Mouse (Mus musculus) ES-E14 (cell line): ENCODE measurements around the gene Mpzl3. TPM values are rescaled to one million over a fixed set of nuclear protein-coding genes. Genes with fewer than 3 reads are reported as not detected.

ENCODE experiments used
- DNase-seq: peaks from one replicate; pipeline ENCODE4 v3.0.0-alpha.2; 2013; ENCODE audit warnings: low read depth, low spot score
- H3K27ac ChIP-seq: 2 replicates; pipeline ENCODE4 v1.5.1; 2012; ENCODE audit warnings: low read depth, mild to moderate bottlenecking, low read length, moderate library complexity, mixed read lengths; ENCODE audit not compliant: poor library complexity, insufficient read depth, severe bottlenecking
- H3K36me3 ChIP-seq: 2 replicates; pipeline ENCODE4 v1.6.1; 2012; ENCODE audit warnings: mild to moderate bottlenecking, low read length, moderate library complexity, mixed read lengths; ENCODE audit not compliant: control insufficient read depth, poor library complexity, insufficient read depth, severe bottlenecking
- H3K4me1 ChIP-seq, 2 experiments: fragments of 150-350 bp in 1 of 2; sonication (generic) in 1 of 2; 2 replicates each; pipeline ENCODE4 v1.6.1; 2012; ENCODE audit warnings: low read length in 2 of 2, mild to moderate bottlenecking in 1 of 2, mixed read lengths in 1 of 2; ENCODE audit not compliant: control insufficient read depth in 2 of 2, insufficient read depth in 2 of 2, poor library complexity in 1 of 2
- H3K4me3 ChIP-seq, 2 experiments: fragments of 150-350 bp in 1 of 2; sonication (generic) in 1 of 2; 2 replicates each; pipeline ENCODE4 v1.5.1; 2012; ENCODE audit warnings: low read length in 2 of 2, low read depth in 1 of 2, mild to moderate bottlenecking in 1 of 2, mixed read lengths in 1 of 2; ENCODE audit not compliant: insufficient read depth in 1 of 2, poor library complexity in 1 of 2, severe bottlenecking in 1 of 2
- H3K9ac ChIP-seq: 2 replicates; pipeline ENCODE4 v1.6.1; 2012; ENCODE audit warnings: low read depth, mild to moderate bottlenecking, low read length, mixed read lengths; ENCODE audit not compliant: poor library complexity, insufficient read depth, severe bottlenecking
- H3K9me3 ChIP-seq: fragments of 150-350 bp; sonication (generic); 2 replicates; pipeline ENCODE4 v1.6.1; 2012; ENCODE audit warnings: low read depth, mild to moderate bottlenecking, low read length; ENCODE audit not compliant: control insufficient read depth, insufficient read depth
- CHD2 ChIP-seq: IDR thresholded peaks from 2 replicates; pipeline ENCODE4 v1.6.1; 2014; ENCODE audit warnings: mild to moderate bottlenecking, low read depth, low read length, inconsistent platforms
- HCFC1 ChIP-seq: IDR thresholded peaks from 2 replicates; pipeline ENCODE4 v1.6.1; 2012; ENCODE audit warnings: low read length, inconsistent platforms, borderline replicate concordance; ENCODE audit not compliant: insufficient read depth
- MAFK ChIP-seq: IDR thresholded peaks from 2 replicates; pipeline ENCODE4 v1.6.1; 2014; ENCODE audit warnings: mild to moderate bottlenecking, low read depth, low read length, inconsistent platforms; ENCODE audit not compliant: insufficient read depth
- ZC3H11A ChIP-seq: IDR thresholded peaks from 2 replicates; pipeline ENCODE4 v1.6.1; 2012; ENCODE audit warnings: low read depth, mild to moderate bottlenecking, inconsistent platforms, low read length, borderline replicate concordance
- ZNF384 ChIP-seq: IDR thresholded peaks from 2 replicates; pipeline ENCODE4 v1.6.1; 2012; ENCODE audit warnings: low read depth, low read length, inconsistent platforms
- in situ Hi-C, 2 experiments: fragments of 600-800 bp; cut with MboI; formaldehyde crosslinking; loops; one replicate each; pipeline ENCODE4 v1.15.1; 2025; ENCODE audit warnings: low sequenced_read_pairs in 2 of 2, inconsistent platforms in 1 of 2; ENCODE audit not compliant: unreplicated experiment in 2 of 2
- total RNA-seq: library from RNA; depleted of rRNA; stranded (reverse); fragments of 300-350 nt; gene quantifications from 2 replicates; pipeline ENCODE4 v1.2.3, GENCODE M21; 2012

Mpzl3 gene
- total RNA-seq, 1 experiment: 5.0 TPM

- peak; percentile 30 for DNase-seq
- Histone ChIP-seq H3K9me3 (no peaks in the 10 kb centered on the region), H3K9ac (no peak overlapping the region), H3K36me3 (peaks cover 8% of the 10 kb centered on the region; the same call in 1 of the 2 replicates), H3K4me1 (peaks cover 0 to 3% of the 10 kb centered on the region in 2 experiments; a peak in 1 of 4 replicates), H3K27ac (no peak overlapping the region), H3K4me3 (no peak overlapping the region)
- TF ChIP-seq MAFK (no peak), HCFC1 (no peak), ZNF384 (no peak), ZC3H11A (no peak), CHD2 (no peak)
- in situ Hi-C loops: no loop called here
Measured at GRCm38 (mm10) chr9:45048511-45048910, 6.5 kb upstream of the Mpzl3 start.

- peaks cover 3% of the 10 kb centered on the region; the same call in 1 of the 2 replicates for H3K36me3 ChIP-seq
- H3K9me3 ChIP-seq: no peaks in the 10 kb centered on the region
- H3K9ac ChIP-seq: no peak overlapping the region
- H3K4me1 ChIP-seq: peaks cover 2% of the 10 kb centered on the region in 2 experiments; a peak in 1 of 4 replicates
- no peak overlapping the region for H3K27ac ChIP-seq
- no peak overlapping the region for H3K4me3 ChIP-seq
- TF ChIP-seq ZC3H11A: no peak
- no peak for TF ChIP-seq ZNF384
- no peak for TF ChIP-seq HCFC1
- no peak for TF ChIP-seq MAFK
- TF ChIP-seq CHD2: no peak
- in situ Hi-C loops: no loop called here
- no peak for DNase-seq
Measured at GRCm38 (mm10) chr9:45049731-45050130, 5.3 kb upstream of the Mpzl3 start.

- in situ Hi-C loops: no loop called here
- no peak overlapping the region for H3K4me3 ChIP-seq
- H3K36me3 ChIP-seq: peaks cover 2% of the 10 kb centered on the region; the same call in 1 of the 2 replicates
- no peak for DNase-seq
- no peak overlapping the region for H3K9ac ChIP-seq
- H3K27ac ChIP-seq: no peak overlapping the region
- TF ChIP-seq MAFK: no peak
- no peak for TF ChIP-seq HCFC1
- TF ChIP-seq ZC3H11A: no peak
- no peak for TF ChIP-seq CHD2
- no peak for TF ChIP-seq ZNF384
- peaks cover 2% of the 10 kb centered on the region in 2 experiments; a peak in 1 of 4 replicates for H3K4me1 ChIP-seq
- no peaks in the 10 kb centered on the region for H3K9me3 ChIP-seq
Measured at GRCm38 (mm10) chr9:45050301-45050700, 4.7 kb upstream of the Mpzl3 start.

- no peak overlapping the region for H3K4me3 ChIP-seq
- H3K36me3 ChIP-seq: no peaks in the 10 kb centered on the region
- in situ Hi-C loops: no loop called here
- H3K4me1 ChIP-seq: 0 out of 4 replicates have a peak, but pooled peaks cover 0 to 2% of the 10 kb centered on the region in 2 experiments
- no peak overlapping the region for H3K27ac ChIP-seq
- H3K9ac ChIP-seq: no peak overlapping the region
- DNase-seq: no peak
- no peaks in the 10 kb centered on the region for H3K9me3 ChIP-seq
- no peak for TF ChIP-seq CHD2
- no peak for TF ChIP-seq HCFC1
- TF ChIP-seq ZC3H11A: no peak
- TF ChIP-seq ZNF384: no peak
- no peak for TF ChIP-seq MAFK
Measured at GRCm38 (mm10) chr9:45058304-45058940, 3.4 kb downstream of the Mpzl3 start.

GRCm38 (mm10) chr9:45060151-45060550, 5.2 kb downstream of the Mpzl3 start:
- Histone ChIP-seq H3K9me3 (no peaks in the 10 kb centered on the region), H3K36me3 (no peaks in the 10 kb centered on the region), H3K4me1 (no peaks in the 10 kb centered on the region), H3K27ac (0 out of 2 replicates have a peak overlapping the region, but pooled peaks have one; percentile 10), H3K4me3 (no peak overlapping the region), H3K9ac (no peak overlapping the region)
- in situ Hi-C loops: no loop called here
- DNase-seq: no peak
- no peak for TF ChIP-seq CHD2
